ENCODE assay signal across 23 mouse cellular contexts in the genomic region with DNA sequence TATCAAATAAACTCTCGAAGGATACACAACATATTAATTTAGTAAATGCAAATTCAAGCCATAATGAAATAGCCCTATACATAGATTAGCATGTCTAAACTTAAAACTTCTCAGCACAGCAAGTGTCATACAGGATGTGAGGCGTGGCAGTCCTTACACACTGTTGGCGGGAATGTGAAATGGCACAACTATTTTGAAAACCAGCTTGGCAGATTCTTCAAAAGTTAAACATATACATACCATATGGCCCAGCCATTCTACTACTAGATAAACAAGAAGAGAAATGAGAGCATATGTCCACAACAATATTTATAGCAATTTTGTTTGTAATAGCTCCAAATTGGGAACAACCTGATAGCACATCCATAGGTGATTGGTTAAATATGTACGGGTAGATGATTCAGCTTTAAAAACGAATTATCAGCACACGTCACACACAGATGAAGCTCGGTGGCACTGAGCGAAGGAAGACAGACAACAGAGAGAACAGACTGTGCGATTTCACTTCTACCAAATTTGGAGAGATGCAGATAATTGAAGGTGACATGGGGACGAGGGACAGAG. TPM values are rescaled to one million over a fixed set of nuclear protein-coding genes. Genes with fewer than 3 reads are reported as not detected.
DNase-seq lines count a peak whose midpoint lies in the region; ATAC-seq and TF ChIP-seq lines count a peak whose summit lies in the region.
"Had no signal": no experiment of that assay in that cellular context is flagged by ENCODE, and none has a peak within 500 bp of the region (broad histone marks: within the 10 kb centered on the region; RNA-seq: fewer than 3 reads in every experiment).

No protein-coding gene starts in this region.

- TF ChIP-seq CTCF in G1E (IDR thresholded peaks at IDR 0.05; ENCODE audit: low read depth, low read length): no peak
- no peak for TF ChIP-seq CTCF in brain, embryonic 14.5 days (IDR thresholded peaks at IDR 0.05; ENCODE audit: borderline replicate concordance, extremely low read depth, insufficient read depth, insufficient read length)
- TF ChIP-seq CTCF in midbrain, postnatal 0 days (IDR thresholded peaks at IDR 0.05): no peak

- no peak overlapping the region for H3K9ac ChIP-seq in forebrain, embryonic 14.5 days (ENCODE audit: low read length)
- no peak overlapping the region for H3K9ac ChIP-seq in forebrain, embryonic 15.5 days (replicated peaks)
- H3K9ac ChIP-seq in midbrain, postnatal 0 days (replicated peaks; ENCODE audit: low read length, poor library complexity, severe bottlenecking): no peak overlapping the region
- H3K9ac ChIP-seq: heart, embryonic 13.5 days; hindbrain, embryonic 14.5 days had no signal

- WGBS in forebrain, embryonic 14.5 days: 85% methylated on average over 10 of the region's 10 CpGs
- 75% methylated on average over 10 of the region's 10 CpGs for WGBS in forebrain, embryonic 15.5 days
- WGBS in midbrain, postnatal 0 days: 87% methylated on average over 10 of the region's 10 CpGs

- H3K36me3 ChIP-seq in forebrain, embryonic 14.5 days (ENCODE audit: control insufficient read depth, insufficient read depth, low read length): no peaks in the 10 kb centered on the region
- no peaks in the 10 kb centered on the region for H3K36me3 ChIP-seq in forebrain, embryonic 15.5 days
- no peaks in the 10 kb centered on the region for H3K36me3 ChIP-seq in G1E (replicated peaks)
- no peaks in the 10 kb centered on the region for H3K36me3 ChIP-seq in midbrain, postnatal 0 days (ENCODE audit: insufficient read depth, low read length)
- H3K36me3 ChIP-seq: forebrain, embryonic 10.5 days; heart, embryonic 13.5 days had no signal

- no peak for TF ChIP-seq POLR2A in brain, embryonic 14.5 days (IDR thresholded peaks at IDR 0.05; ENCODE audit: borderline replicate concordance, extremely low read depth, insufficient read depth, insufficient read length, poor library complexity, severe bottlenecking)

- H3K27ac ChIP-seq in forebrain, embryonic 14.5 days (ENCODE audit: low read depth, low read length): no peak overlapping the region
- H3K27ac ChIP-seq in forebrain, embryonic 15.5 days (replicated peaks): no peak overlapping the region
- H3K27ac ChIP-seq in midbrain, postnatal 0 days (ENCODE audit: low read depth, low read length): no peak overlapping the region
- H3K27ac ChIP-seq: forebrain, embryonic 10.5 days; gastrocnemius, adult 2 months; heart, embryonic 13.5 days; hindbrain, embryonic 14.5 days; hindbrain, postnatal 0 days had no signal

- no peak overlapping the region for H3K4me3 ChIP-seq in forebrain, embryonic 14.5 days (ENCODE audit: low read depth, low read length)
- no peak overlapping the region for H3K4me3 ChIP-seq in forebrain, embryonic 15.5 days
- 0 out of 2 replicates have a peak overlapping the region, but pooled peaks have one; percentile 2 for H3K4me3 ChIP-seq in G1E (ENCODE audit: low read depth, low read length)
- no peak overlapping the region for H3K4me3 ChIP-seq in midbrain, postnatal 0 days (ENCODE audit: low read depth, low read length)
- H3K4me3 ChIP-seq: forebrain, embryonic 10.5 days; gastrocnemius, adult 2 months; heart, embryonic 13.5 days had no signal

- H3K27me3 ChIP-seq in forebrain, embryonic 14.5 days (replicated peaks; ENCODE audit: control insufficient read depth, insufficient read depth, low read length): no peaks in the 10 kb centered on the region
- no peaks in the 10 kb centered on the region for H3K27me3 ChIP-seq in forebrain, embryonic 15.5 days
- H3K27me3 ChIP-seq in G1E (ENCODE audit: insufficient read depth, low read length): peaks cover 8% of the 10 kb centered on the region
- no peaks in the 10 kb centered on the region for H3K27me3 ChIP-seq in midbrain, postnatal 0 days (ENCODE audit: insufficient read depth, low read length)
- H3K27me3 ChIP-seq: heart, embryonic 13.5 days had no signal

- H3K4me1 ChIP-seq in forebrain, embryonic 14.5 days (ENCODE audit: control insufficient read depth, insufficient read depth, low read length): no peaks in the 10 kb centered on the region
- H3K4me1 ChIP-seq in forebrain, embryonic 15.5 days: no peaks in the 10 kb centered on the region
- peaks cover 3% of the 10 kb centered on the region for H3K4me1 ChIP-seq in G1E (ENCODE audit: insufficient read depth, low read depth, low read length)
- no peaks in the 10 kb centered on the region for H3K4me1 ChIP-seq in midbrain, postnatal 0 days (ENCODE audit: insufficient read depth, low read length)
- H3K4me1 ChIP-seq: heart, embryonic 13.5 days had no signal

- H3K4me2 ChIP-seq in forebrain, embryonic 14.5 days (ENCODE audit: low read length): no peak overlapping the region
- H3K4me2 ChIP-seq in forebrain, embryonic 15.5 days (replicated peaks): no peak overlapping the region
- no peak overlapping the region for H3K4me2 ChIP-seq in midbrain, postnatal 0 days (ENCODE audit: low read depth, low read length, poor library complexity, severe bottlenecking)
- H3K4me2 ChIP-seq: heart, embryonic 13.5 days; hindbrain, embryonic 14.5 days had no signal

- ATAC-seq in forebrain, embryonic 14.5 days: no peak
- ATAC-seq in forebrain, embryonic 15.5 days (replicated peaks): no peak
- ATAC-seq in G1E (ENCODE audit: extremely low read depth, insufficient number of reproducible peaks, low FRiP score, poor library complexity, severe bottlenecking): no peak
- no peak for ATAC-seq in midbrain, postnatal 0 days (ENCODE audit: low FRiP score)
- ATAC-seq: forebrain, embryonic 16.5 days; hindbrain, postnatal 0 days; inflammation-experienced regulatory T-cells, adult 6 months; intestine, postnatal 0 days had no signal

- H3K9me3 ChIP-seq in forebrain, embryonic 14.5 days (replicated peaks; ENCODE audit: control insufficient read depth, low read length): no peaks in the 10 kb centered on the region
- no peaks in the 10 kb centered on the region for H3K9me3 ChIP-seq in forebrain, embryonic 15.5 days
- no peaks in the 10 kb centered on the region for H3K9me3 ChIP-seq in G1E (replicated peaks)
- H3K9me3 ChIP-seq in midbrain, postnatal 0 days (ENCODE audit: low read length): no peaks in the 10 kb centered on the region
- H3K9me3 ChIP-seq: forebrain, embryonic 10.5 days; heart, embryonic 13.5 days had no signal

- DNase-seq in forebrain, embryonic 14.5 days (ENCODE audit: low spot score): peak; percentile 32
- DNase-seq in G1E (ENCODE audit: low spot score) (no peak), liver (no peak)
- peak; percentile 10 for DNase-seq in brain, embryonic 14.5 days (ENCODE audit: low read depth)
- no peak for DNase-seq in midbrain, postnatal 0 days (ENCODE audit: low spot score)
- DNase-seq: adrenal gland, adult 2 months; adrenal gland, postnatal 14 days; cerebellum, adult 18-20 months; cerebellum, adult 9-10 months; cerebellum, postnatal 14 days; gastrocnemius, adult 2 months; gastrocnemius, postnatal 14 days; heart, adult 18-20 months; heart, postnatal 14 days; heart, postnatal 4 days had no signal

RNA-seq across cellular contexts. Expression of gene Aff3, which starts 18.5 kb away (rescaled TPM):
- polyA plus RNA-seq in forebrain, embryonic 14.5 days (2014; fragmentation: Nextera tagmentation; extraction: Ambion mirVana): 15.5 TPM in 2 replicates
- polyA plus RNA-seq in forebrain, embryonic 15.5 days (2015; fragmentation: Nextera tagmentation; extraction: Ambion mirVana): 36.9 and 43.7 TPM in 2 replicates
- total RNA-seq in G1E (2014; fragmentation: Nextera tagmentation) (3.3 and 6.3 TPM in 2 replicates), G1E (2017) (2.3 and 2.5 TPM in 2 replicates)
- polyA plus RNA-seq in G1E (2012): 6.9 and 8.0 TPM in 2 replicates
- polyA plus RNA-seq in brain, embryonic 14.5 days (2012; rRNA removed): 34.0 and 52.5 TPM in 2 replicates
- 61.2 and 65.0 TPM in 2 replicates for total RNA-seq in midbrain, postnatal 0 days (2014; rRNA removed)
- polyA plus RNA-seq in midbrain, postnatal 0 days (2015; fragmentation: Nextera tagmentation; extraction: Ambion mirVana): 16.5 and 20.6 TPM in 2 replicates

Comparison
In these comparisons a context has a peak if more than half of its experiments do, and no peak if none do; other contexts are left out.
1. DNase-seq: peak in forebrain, embryonic 14.5 days (single experiment) and brain, embryonic 14.5 days (single experiment); none in G1E (single experiment), liver (single experiment) and midbrain, postnatal 0 days (single experiment).